Mouse (Mus musculus): ENCODE measurements at regions not wholly inside any gene's neighbourhood (a gene's known extent, or its start where the extent isn't known, plus 50 kb on each side); places are given as distances from the start of the nearest gene placed in this dataset.

GRCm38 (mm10) chr16:92979620-92980330, 153.8 kb upstream of the Runx1 start:
- Histone ChIP-seq H3K4me2 (ENCODE audit: low read depth, severe bottlenecking) (no peak overlapping the region), H3K9ac (ENCODE audit: low read length) (no peak overlapping the region), H3K9me3 (ENCODE audit: control insufficient read depth, low read length) (no peaks in the 10 kb centered on the region), H3K36me3 (ENCODE audit: control insufficient read depth, insufficient read depth, low read length) (no peaks in the 10 kb centered on the region), H3K4me3 (ENCODE audit: low read depth, low read length) (no peak overlapping the region), H3K4me1 (ENCODE audit: control insufficient read depth, insufficient read depth, low read length) (no peaks in the 10 kb centered on the region), H3K27ac (replicated peaks; ENCODE audit: low read depth, low read length) (no peak overlapping the region), H3K27me3 (ENCODE audit: control insufficient read depth, insufficient read depth, low read length) (no peaks in the 10 kb centered on the region; the same call in 1 of the 2 replicates)
- DNase-seq (ENCODE audit: low spot score), result no peak
- WGBS, result 34% methylated on average over 11 of the region's 11 CpGs
- ATAC-seq (ENCODE audit: insufficient number of reproducible peaks, low FRiP score, low TSS enrichment, low read depth), result no peak

- peak; percentile 52 for DNase-seq (ENCODE audit: low spot score)
- no peak overlapping the region for H3K4me3 ChIP-seq (ENCODE audit: low read depth, low read length)
- peak; percentile 67; the same call in 1 of the 2 replicates for ATAC-seq (ENCODE audit: insufficient number of reproducible peaks, low FRiP score, low TSS enrichment, low read depth)
- no peaks in the 10 kb centered on the region for H3K9me3 ChIP-seq (ENCODE audit: control insufficient read depth, low read length)
- H3K27ac ChIP-seq (replicated peaks; ENCODE audit: low read depth, low read length), result no peak overlapping the region
- 0 out of 2 replicates have a peak, but pooled peaks cover 2% of the 10 kb centered on the region for H3K27me3 ChIP-seq (ENCODE audit: control insufficient read depth, insufficient read depth, low read length)
- H3K4me2 ChIP-seq (ENCODE audit: low read depth, severe bottlenecking), result no peak overlapping the region
- no peak overlapping the region for H3K9ac ChIP-seq (ENCODE audit: low read length)
- 22% methylated on average over 8 of the region's 8 CpGs for WGBS
- H3K36me3 ChIP-seq (ENCODE audit: control insufficient read depth, insufficient read depth, low read length), result no peaks in the 10 kb centered on the region
- no peaks in the 10 kb centered on the region for H3K4me1 ChIP-seq (ENCODE audit: control insufficient read depth, insufficient read depth, low read length)
These were observed 150.1 kb upstream of the Runx1 start for GRCm38 (mm10) chr16:92976097-92976496.

GRCm38 (mm10) chr16:92975090-92975489, 149.1 kb upstream of the Runx1 start:
- no peak for DNase-seq (ENCODE audit: low spot score)
- Histone ChIP-seq H3K27me3 (ENCODE audit: control insufficient read depth, insufficient read depth, low read length) (0 out of 2 replicates have a peak, but pooled peaks cover 2% of the 10 kb centered on the region), H3K4me2 (ENCODE audit: low read depth, severe bottlenecking) (no peak overlapping the region), H3K4me3 (ENCODE audit: low read depth, low read length) (no peak overlapping the region), H3K9ac (ENCODE audit: low read length) (no peak overlapping the region), H3K4me1 (ENCODE audit: control insufficient read depth, insufficient read depth, low read length) (no peaks in the 10 kb centered on the region), H3K36me3 (ENCODE audit: control insufficient read depth, insufficient read depth, low read length) (no peaks in the 10 kb centered on the region), H3K27ac (replicated peaks; ENCODE audit: low read depth, low read length) (no peak overlapping the region), H3K9me3 (ENCODE audit: control insufficient read depth, low read length) (no peaks in the 10 kb centered on the region)
- no peak for ATAC-seq (ENCODE audit: insufficient number of reproducible peaks, low FRiP score, low TSS enrichment, low read depth)
- WGBS, result 80% methylated on average over 8 of the region's 8 CpGs

- WGBS, result 87% methylated on average over 5 of the region's 5 CpGs
- H3K4me2 ChIP-seq (ENCODE audit: low read depth, severe bottlenecking), result no peak overlapping the region
- DNase-seq (ENCODE audit: low spot score), result no peak
These were observed 146.7 kb upstream of the Runx1 start for GRCm38 (mm10) chr16:92972681-92973080.

GRCm38 (mm10) chr16:92971956-92972355, 146.0 kb upstream of the Runx1 start:
- H3K4me1 ChIP-seq (ENCODE audit: control insufficient read depth, insufficient read depth, low read length), result no peaks in the 10 kb centered on the region
- H3K27me3 ChIP-seq (ENCODE audit: control insufficient read depth, insufficient read depth, low read length), result 0 out of 2 replicates have a peak, but pooled peaks cover 2% of the 10 kb centered on the region
- H3K27ac ChIP-seq (replicated peaks; ENCODE audit: low read depth, low read length), result no peak overlapping the region
- WGBS, result 89% methylated on average over 3 of the region's 3 CpGs
- ATAC-seq (ENCODE audit: insufficient number of reproducible peaks, low FRiP score, low TSS enrichment, low read depth) (no peak), DNase-seq (ENCODE audit: low spot score) (no peak)
- no peak overlapping the region for H3K4me3 ChIP-seq (ENCODE audit: low read depth, low read length)
- no peak overlapping the region for H3K9ac ChIP-seq (ENCODE audit: low read length)
- no peaks in the 10 kb centered on the region for H3K9me3 ChIP-seq (ENCODE audit: control insufficient read depth, low read length)
- H3K4me2 ChIP-seq (ENCODE audit: low read depth, severe bottlenecking), result no peak overlapping the region
- no peaks in the 10 kb centered on the region for H3K36me3 ChIP-seq (ENCODE audit: control insufficient read depth, insufficient read depth, low read length)

More at GRCm38 (mm10) chr16:92972681-92973080, 146.7 kb upstream of the Runx1 start:
- Histone ChIP-seq H3K4me1 (ENCODE audit: control insufficient read depth, insufficient read depth, low read length) (no peaks in the 10 kb centered on the region), H3K9ac (ENCODE audit: low read length) (no peak overlapping the region), H3K36me3 (ENCODE audit: control insufficient read depth, insufficient read depth, low read length) (no peaks in the 10 kb centered on the region), H3K27ac (replicated peaks; ENCODE audit: low read depth, low read length) (no peak overlapping the region), H3K27me3 (ENCODE audit: control insufficient read depth, insufficient read depth, low read length) (0 out of 2 replicates have a peak, but pooled peaks cover 2% of the 10 kb centered on the region), H3K4me3 (ENCODE audit: low read depth, low read length) (no peak overlapping the region), H3K9me3 (ENCODE audit: control insufficient read depth, low read length) (no peaks in the 10 kb centered on the region)
- no peak for ATAC-seq (ENCODE audit: insufficient number of reproducible peaks, low FRiP score, low TSS enrichment, low read depth)

- H3K36me3 ChIP-seq (ENCODE audit: control insufficient read depth, insufficient read depth, low read length), result no peaks in the 10 kb centered on the region
- no peaks in the 10 kb centered on the region for H3K4me1 ChIP-seq (ENCODE audit: control insufficient read depth, insufficient read depth, low read length)
- no peak overlapping the region for H3K4me2 ChIP-seq (ENCODE audit: low read depth, severe bottlenecking)
- 0 out of 2 replicates have a peak, but pooled peaks cover 2% of the 10 kb centered on the region for H3K27me3 ChIP-seq (ENCODE audit: control insufficient read depth, insufficient read depth, low read length)
- H3K4me3 ChIP-seq (ENCODE audit: low read depth, low read length), result no peak overlapping the region
- no peaks in the 10 kb centered on the region for H3K9me3 ChIP-seq (ENCODE audit: control insufficient read depth, low read length)
- DNase-seq (ENCODE audit: low spot score) (no peak), ATAC-seq (ENCODE audit: insufficient number of reproducible peaks, low FRiP score, low TSS enrichment, low read depth) (no peak)
- 94% methylated on average over 2 of the region's 2 CpGs for WGBS
- no peak overlapping the region for H3K27ac ChIP-seq (replicated peaks; ENCODE audit: low read depth, low read length)
- no peak overlapping the region for H3K9ac ChIP-seq (ENCODE audit: low read length)
These were observed 144.6 kb upstream of the Runx1 start for GRCm38 (mm10) chr16:92970587-92970986.

GRCm38 (mm10) chr16:92969036-92969435, 143.1 kb upstream of the Runx1 start:
- no peaks in the 10 kb centered on the region for H3K9me3 ChIP-seq (ENCODE audit: control insufficient read depth, low read length)
- ATAC-seq (ENCODE audit: insufficient number of reproducible peaks, low FRiP score, low TSS enrichment, low read depth) (no peak), DNase-seq (ENCODE audit: low spot score) (no peak)
- H3K27me3 ChIP-seq (ENCODE audit: control insufficient read depth, insufficient read depth, low read length), result 0 out of 2 replicates have a peak, but pooled peaks cover 2% of the 10 kb centered on the region
- no peak overlapping the region for H3K4me2 ChIP-seq (ENCODE audit: low read depth, severe bottlenecking)
- no peak overlapping the region for H3K9ac ChIP-seq (ENCODE audit: low read length)
- no peaks in the 10 kb centered on the region for H3K36me3 ChIP-seq (ENCODE audit: control insufficient read depth, insufficient read depth, low read length)
- no peak overlapping the region for H3K27ac ChIP-seq (replicated peaks; ENCODE audit: low read depth, low read length)
- H3K4me3 ChIP-seq (ENCODE audit: low read depth, low read length), result no peak overlapping the region
- H3K4me1 ChIP-seq (ENCODE audit: control insufficient read depth, insufficient read depth, low read length), result no peaks in the 10 kb centered on the region
- WGBS, result 84% methylated on average over 5 of the region's 5 CpGs

- H3K36me3 ChIP-seq (ENCODE audit: control insufficient read depth, insufficient read depth, low read length), result no peaks in the 10 kb centered on the region
- no peak for DNase-seq (ENCODE audit: low spot score)
- WGBS, result 92% methylated on average over 10 of the region's 10 CpGs
- no peak for ATAC-seq (ENCODE audit: insufficient number of reproducible peaks, low FRiP score, low TSS enrichment, low read depth)
- H3K9me3 ChIP-seq (ENCODE audit: control insufficient read depth, low read length), result no peaks in the 10 kb centered on the region
- H3K4me2 ChIP-seq (ENCODE audit: low read depth, severe bottlenecking), result no peak overlapping the region
- no peaks in the 10 kb centered on the region for H3K27me3 ChIP-seq (ENCODE audit: control insufficient read depth, insufficient read depth, low read length)
- no peak overlapping the region for H3K27ac ChIP-seq (replicated peaks; ENCODE audit: low read depth, low read length)
- no peaks in the 10 kb centered on the region for H3K4me1 ChIP-seq (ENCODE audit: control insufficient read depth, insufficient read depth, low read length)
- no peak overlapping the region for H3K9ac ChIP-seq (ENCODE audit: low read length)
- H3K4me3 ChIP-seq (ENCODE audit: low read depth, low read length), result no peak overlapping the region
These were observed 140.3 kb upstream of the Runx1 start for GRCm38 (mm10) chr16:92966069-92966866.

Measured in limb, embryonic 11.5 days (tissue).